Mouse (Mus musculus) midbrain, embryonic 11.5 days (tissue): Measurements from ENCODE around the gene Tuba1c. TPM values are rescaled to one million over a fixed set of nuclear protein-coding genes. Genes with fewer than 3 reads are reported as not detected.
"Not testable (repeated sequence)": the region's sequence is repeated elsewhere in the genome, so short reads cannot be mapped to it uniquely, and the experiment has no call there.

ENCODE experiments used
- ATAC-seq: fragments of 200-750 bp; cut with Nextera tagmentation; 2 replicates; pipeline ENCODE4 v1.8.0; 2017; ENCODE audit warnings: moderate TSS enrichment, moderate library complexity; ENCODE audit not compliant: low FRiP score
- DNase-seq: peaks from one replicate; pipeline ENCODE4 v3.0.0; 2015; ENCODE audit warnings: low spot score; ENCODE audit errors: missing footprints
- H3K27ac ChIP-seq: fragments of 300-500 bp; sonication (generic); 2 replicates; pipeline ENCODE4 v1.5.1; 2014; ENCODE audit warnings: low read depth, low read length
- H3K27me3 ChIP-seq: fragments of 300-500 bp; sonication (generic); 2 replicates; pipeline ENCODE4 v1.6.1; 2014; ENCODE audit warnings: mild to moderate bottlenecking, low read length, moderate library complexity, mixed read lengths; ENCODE audit not compliant: control insufficient read depth, insufficient read depth
- H3K36me3 ChIP-seq: fragments of 300-500 bp; sonication (generic); 2 replicates; pipeline ENCODE4 v1.6.1; 2014; ENCODE audit warnings: mild to moderate bottlenecking, low read length, moderate library complexity, mixed read lengths; ENCODE audit not compliant: control insufficient read depth, insufficient read depth
- H3K4me1 ChIP-seq: fragments of 300-500 bp; sonication (generic); 2 replicates; pipeline ENCODE4 v1.6.1; 2014; ENCODE audit warnings: low read length; ENCODE audit not compliant: control insufficient read depth, insufficient read depth
- H3K4me2 ChIP-seq: fragments of 300-500 bp; sonication (generic); 2 replicates; pipeline ENCODE4 v1.6.1; 2014; ENCODE audit warnings: mild to moderate bottlenecking, moderate library complexity
- H3K4me3 ChIP-seq: fragments of 300-500 bp; sonication (generic); 2 replicates; pipeline ENCODE4 v1.5.1; 2014; ENCODE audit warnings: low read depth, low read length
- H3K9ac ChIP-seq: fragments of 300-500 bp; sonication (generic); 2 replicates; pipeline ENCODE4 v1.6.1; 2014; ENCODE audit warnings: low read length
- H3K9me3 ChIP-seq: fragments of 300-500 bp; sonication (generic); 2 replicates; pipeline ENCODE4 v1.6.1; 2016; ENCODE audit warnings: low read length; ENCODE audit not compliant: control insufficient read depth
- WGBS: fragments of 180-500 bp; shearing (Covaris S2); extraction: QIAGEN DNeasy Blood & Tissue Kit; methylation state at CpG from one replicate; pipeline ENCODE4 v1.1.7; 2014; 5-methylcytosine and 5-hydroxymethylcytosine counted together
- polyA plus RNA-seq: library from polyadenylated mRNA; unstranded; fragments of >200 nt; fragmentation: Nextera tagmentation; extraction: Ambion mirVana; gene quantifications from 2 replicates; pipeline ENCODE4 v1.2.1, GENCODE M21; 2014

Tuba1c gene
- polyA plus RNA-seq, 1 experiment from 2014 or later = 106 TPM

DNA sequence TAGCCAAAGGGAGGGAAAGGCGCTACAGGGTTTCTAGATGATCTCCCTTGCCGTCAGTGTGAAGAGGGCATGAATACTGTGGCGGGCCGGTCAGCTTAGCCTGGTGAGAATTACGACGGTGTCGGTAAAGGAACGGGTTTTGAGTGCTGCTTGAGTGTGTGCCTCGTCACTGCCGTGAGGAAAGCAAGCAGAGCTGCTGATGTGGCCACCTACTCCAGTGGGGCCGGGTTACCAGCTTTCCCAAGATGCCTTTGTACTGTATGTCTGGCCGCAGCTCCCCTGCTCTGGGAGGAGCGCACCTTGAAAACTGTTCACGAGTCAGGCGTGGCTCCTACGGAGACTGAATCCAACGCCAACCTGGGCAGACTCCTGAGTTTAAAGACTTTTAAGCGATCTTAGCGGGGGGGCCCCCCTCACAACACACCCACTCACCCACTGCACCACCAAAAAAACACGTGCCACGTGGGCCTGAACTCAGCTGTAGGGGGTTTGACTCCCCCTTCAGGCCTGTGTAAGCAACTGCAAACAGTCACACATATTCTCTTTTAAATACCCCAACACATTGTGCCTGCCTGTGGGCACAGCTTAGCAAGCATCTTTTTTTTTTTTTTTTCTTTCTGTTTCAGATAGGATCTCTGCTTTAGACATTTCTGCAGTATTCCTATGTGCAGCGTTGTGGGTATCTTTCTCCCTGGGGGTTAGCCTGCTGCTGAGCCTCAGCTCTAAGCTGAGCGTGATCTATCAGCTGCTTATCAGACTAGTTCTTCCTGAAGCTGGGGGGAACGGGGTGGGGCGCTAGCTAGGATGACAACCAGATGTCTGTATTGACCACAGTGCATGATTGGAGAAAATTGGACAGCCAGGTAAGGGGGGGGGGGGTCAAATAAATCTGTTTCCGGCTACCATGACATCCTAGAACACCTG is 10.6 kb downstream of the Tuba1c start:
- Histone ChIP-seq H3K9me3 (no peaks in the 10 kb centered on the region), H3K27me3 (no peaks in the 10 kb centered on the region), H3K36me3 (no peaks in the 10 kb centered on the region), H3K4me1 (0 out of 2 replicates have a peak, but pooled peaks cover 5% of the 10 kb centered on the region), H3K27ac (no peak overlapping the region), H3K4me3 (no peak overlapping the region), H3K4me2 (no peak overlapping the region), H3K9ac (no peak overlapping the region)
- 71% methylated on average over 26 of the region's 26 CpGs for WGBS
- no peak for ATAC-seq
- no peak for DNase-seq

DNA sequence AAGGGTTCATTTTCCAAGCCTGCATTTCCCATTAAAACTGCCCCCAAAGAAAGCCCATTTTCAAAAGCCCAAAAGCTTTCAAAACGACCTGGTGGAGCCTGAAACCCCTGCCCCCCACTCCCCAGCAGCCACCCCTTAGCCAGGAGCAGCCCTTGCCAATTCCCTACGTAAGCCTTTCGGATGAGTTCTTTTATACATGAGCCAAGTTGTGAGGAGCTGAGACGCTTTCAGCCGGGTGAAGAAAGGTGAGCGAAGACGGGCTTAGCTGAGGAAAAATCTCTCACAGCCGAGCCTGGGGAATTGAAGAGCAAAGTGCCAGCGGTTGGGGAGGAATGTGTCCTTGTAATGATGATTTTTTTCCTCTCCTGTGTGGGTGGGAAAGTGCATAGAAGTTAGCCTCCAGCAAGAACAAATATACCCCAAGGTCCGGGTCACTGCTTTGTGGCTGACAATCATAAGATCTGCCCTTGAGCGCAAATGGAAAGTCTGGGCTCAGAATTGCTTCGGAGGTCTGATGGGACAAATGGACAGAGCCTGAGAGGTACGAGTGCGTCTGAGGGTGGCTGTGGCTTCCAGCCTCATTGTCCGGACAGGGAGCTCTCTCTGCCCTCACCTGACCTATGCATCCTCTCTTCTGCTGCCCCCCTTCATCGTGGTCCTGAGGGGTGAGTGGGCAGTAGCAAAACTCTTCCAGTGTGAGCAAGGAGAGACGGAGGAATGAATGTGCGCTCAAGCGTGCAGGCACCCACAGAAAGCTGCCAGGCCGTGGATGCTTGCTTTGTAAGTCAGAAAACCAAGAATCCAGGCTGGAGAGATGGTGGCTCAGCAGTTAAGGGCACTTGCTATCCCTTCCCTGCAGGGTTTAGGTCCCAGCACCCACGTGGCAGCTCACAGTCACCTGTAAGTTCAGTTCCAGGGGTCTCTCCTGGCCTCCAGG is 11.5 kb downstream of the Tuba1c start:
- Histone ChIP-seq H3K9me3 (no peaks in the 10 kb centered on the region), H3K4me3 (no peak overlapping the region), H3K27ac (no peak overlapping the region), H3K36me3 (no peaks in the 10 kb centered on the region), H3K4me2 (no peak overlapping the region), H3K4me1 (0 out of 2 replicates have a peak, but pooled peaks cover 5% of the 10 kb centered on the region), H3K9ac (no peak overlapping the region), H3K27me3 (no peaks in the 10 kb centered on the region)
- 54% methylated on average over 21 of the region's 21 CpGs for WGBS
- DNase-seq = no peak
- ATAC-seq = no peak

DNA sequence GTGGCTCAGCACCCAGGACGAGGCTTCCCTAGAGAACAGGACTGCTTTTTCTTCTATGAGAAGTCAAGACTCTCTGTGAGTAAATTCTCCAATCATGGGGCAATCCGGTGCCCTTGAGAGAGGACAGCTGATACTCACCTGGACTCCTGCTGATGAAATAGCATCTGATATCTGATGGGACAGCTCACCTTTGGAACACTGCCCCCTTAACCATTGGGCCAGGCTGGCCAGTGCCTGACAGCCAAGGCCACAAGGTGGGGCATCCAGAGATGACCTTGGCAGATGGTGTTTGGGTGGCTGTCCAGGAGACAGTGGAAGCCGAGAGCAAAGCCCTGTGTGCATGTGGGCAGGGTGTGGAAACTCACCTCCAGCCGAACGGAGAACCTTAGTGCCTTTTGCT is 12.6 kb downstream of the Tuba1c start:
- ATAC-seq = no peak
- DNase-seq = no peak
- H3K9ac ChIP-seq = no peak overlapping the region
- H3K36me3 ChIP-seq = no peaks in the 10 kb centered on the region
- H3K4me1 ChIP-seq = 0 out of 2 replicates have a peak, but pooled peaks cover 5% of the 10 kb centered on the region
- H3K4me3 ChIP-seq = no peak overlapping the region
- no peaks in the 10 kb centered on the region for H3K27me3 ChIP-seq
- H3K9me3 ChIP-seq = no peaks in the 10 kb centered on the region
- no peak overlapping the region for H3K4me2 ChIP-seq
- 82% methylated on average over 5 of the region's 5 CpGs for WGBS
- no peak overlapping the region for H3K27ac ChIP-seq

DNA sequence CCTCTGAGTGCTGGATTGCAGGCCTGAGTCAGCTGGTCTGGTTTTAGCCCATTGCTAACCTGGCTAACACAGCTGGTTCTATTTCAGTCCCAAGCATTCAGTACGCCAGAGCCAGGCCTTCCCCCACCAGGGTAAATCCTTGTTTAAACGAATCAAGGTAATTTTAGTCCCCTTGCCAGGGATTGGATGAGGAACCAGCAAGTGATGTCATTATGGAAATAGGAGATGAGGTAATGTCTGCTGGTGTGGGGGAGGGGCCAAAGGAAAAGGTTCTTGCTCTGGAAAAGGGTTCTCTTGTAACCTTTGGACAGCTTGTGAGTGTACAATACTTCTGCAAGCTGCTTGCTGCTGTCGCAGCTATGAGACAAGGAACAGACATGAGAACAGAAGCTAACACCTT is 15.2 kb downstream of the Tuba1c start:
- DNase-seq (no peak), ATAC-seq (no peak)
- H3K4me3 ChIP-seq = no peak overlapping the region
- WGBS = 62% methylated on average over 3 of the region's 3 CpGs
- no peaks in the 10 kb centered on the region for H3K36me3 ChIP-seq
- H3K9me3 ChIP-seq = no peaks in the 10 kb centered on the region
- H3K27ac ChIP-seq = no peak overlapping the region
- no peak overlapping the region for H3K9ac ChIP-seq
- H3K27me3 ChIP-seq = no peaks in the 10 kb centered on the region
- H3K4me1 ChIP-seq = 0 out of 2 replicates have a peak, but pooled peaks cover 5% of the 10 kb centered on the region
- H3K4me2 ChIP-seq = no peak overlapping the region

DNA sequence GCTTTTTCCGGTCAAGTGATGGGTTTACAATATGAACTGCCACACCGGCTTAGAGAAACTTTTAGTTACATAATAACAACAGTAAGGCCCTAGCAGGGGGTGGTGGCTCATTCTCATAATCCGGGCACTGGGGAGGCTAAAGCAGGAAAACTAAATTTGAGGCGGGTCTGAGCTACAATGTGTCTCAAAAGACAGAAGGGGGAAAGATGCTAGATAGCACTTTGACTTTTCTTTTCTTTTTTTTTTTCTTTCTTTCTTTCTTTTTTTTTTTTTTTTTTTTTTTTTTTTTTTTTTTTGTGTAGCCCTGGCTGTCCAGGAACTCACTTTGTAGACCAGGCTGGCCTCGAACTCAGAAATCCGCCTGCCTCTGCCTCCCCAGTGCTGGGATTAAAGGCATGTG is 16.0 kb downstream of the Tuba1c start:
- H3K4me1 ChIP-seq, H3K4me3 ChIP-seq, H3K9me3 ChIP-seq, H3K4me2 ChIP-seq, DNase-seq, H3K9ac ChIP-seq, H3K27ac ChIP-seq, H3K27me3 ChIP-seq, H3K36me3 ChIP-seq, ATAC-seq: not testable (repeated sequence)
- 85% methylated on average over 6 of the region's 6 CpGs for WGBS

DNA sequence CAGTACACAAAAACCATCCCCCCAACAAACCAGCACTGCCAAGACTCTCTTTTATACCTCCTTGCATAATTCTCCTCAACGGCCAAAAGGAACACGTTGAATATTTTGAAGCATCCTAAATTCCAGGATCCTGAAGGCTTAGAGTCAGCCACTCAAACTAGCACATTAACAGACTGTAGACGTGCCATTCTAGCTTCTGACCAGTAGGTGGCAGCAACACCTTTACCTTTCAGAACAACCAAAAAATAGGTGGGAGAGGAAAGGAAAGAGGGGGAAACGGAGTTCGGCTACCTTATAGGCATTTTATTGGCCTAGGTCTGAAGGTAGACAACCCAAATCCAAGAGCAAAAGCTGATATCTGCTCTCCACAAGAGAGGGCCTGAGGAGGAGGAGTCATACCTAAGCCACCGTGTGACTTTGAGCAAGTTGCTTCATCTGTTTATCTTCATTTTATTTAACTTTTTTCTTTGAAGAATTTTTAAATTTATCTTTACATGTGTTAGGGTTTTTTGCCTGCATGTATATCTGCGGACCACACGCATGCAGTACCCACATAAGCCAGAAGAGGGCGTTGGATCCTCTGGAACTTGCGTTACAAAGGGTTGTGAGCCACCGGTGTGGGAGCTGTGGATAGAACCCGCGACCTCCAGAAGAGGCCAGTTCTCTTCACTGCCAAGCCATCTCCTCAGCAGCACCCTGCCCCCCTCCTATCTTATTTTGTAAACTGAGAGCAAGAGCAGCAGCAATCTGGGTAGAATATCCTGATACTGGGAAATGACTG is 20.0 kb downstream of the Tuba1c start:
- H3K9ac ChIP-seq = no peak overlapping the region
- H3K27ac ChIP-seq = no peak overlapping the region
- H3K4me2 ChIP-seq = no peak overlapping the region
- peaks cover 13% of the 10 kb centered on the region for H3K27me3 ChIP-seq
- 39% methylated on average over 13 of the region's 13 CpGs for WGBS
- DNase-seq (peak; percentile 95), ATAC-seq (no peak)
- H3K36me3 ChIP-seq = no peaks in the 10 kb centered on the region
- peaks cover 2% of the 10 kb centered on the region; the same call in 1 of the 2 replicates for H3K4me1 ChIP-seq
- no peak overlapping the region for H3K4me3 ChIP-seq
- no peaks in the 10 kb centered on the region for H3K9me3 ChIP-seq

DNA sequence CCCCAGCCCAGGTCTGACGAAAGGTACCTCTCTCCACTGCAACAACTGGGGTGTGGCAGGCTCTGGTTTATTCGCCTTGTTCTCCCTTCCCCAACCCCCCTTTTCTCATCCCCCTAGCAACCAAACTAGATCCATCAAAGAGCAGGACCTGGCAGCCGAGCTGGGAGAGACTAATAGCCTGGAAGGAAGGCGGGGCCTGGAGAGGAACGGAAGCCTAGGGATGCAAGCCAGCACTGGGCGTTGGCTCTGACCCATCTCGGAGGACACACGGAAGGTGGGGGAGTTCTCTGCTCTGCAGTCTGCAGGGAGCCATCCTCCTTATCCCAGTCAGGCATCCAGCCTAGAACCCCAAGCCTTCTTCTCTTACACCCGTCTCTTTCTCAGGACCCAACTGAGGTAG is 23.7 kb downstream of the Tuba1c start:
- no peak overlapping the region for H3K4me3 ChIP-seq
- DNase-seq (no peak), ATAC-seq (no peak)
- H3K27ac ChIP-seq = no peak overlapping the region
- no peak overlapping the region for H3K4me2 ChIP-seq
- peaks cover 6% of the 10 kb centered on the region for H3K4me1 ChIP-seq
- no peak overlapping the region for H3K9ac ChIP-seq
- WGBS = 12% methylated on average over 9 of the region's 9 CpGs
- H3K36me3 ChIP-seq = no peaks in the 10 kb centered on the region
- H3K27me3 ChIP-seq = peaks cover 48% of the 10 kb centered on the region
- H3K9me3 ChIP-seq = no peaks in the 10 kb centered on the region

DNA sequence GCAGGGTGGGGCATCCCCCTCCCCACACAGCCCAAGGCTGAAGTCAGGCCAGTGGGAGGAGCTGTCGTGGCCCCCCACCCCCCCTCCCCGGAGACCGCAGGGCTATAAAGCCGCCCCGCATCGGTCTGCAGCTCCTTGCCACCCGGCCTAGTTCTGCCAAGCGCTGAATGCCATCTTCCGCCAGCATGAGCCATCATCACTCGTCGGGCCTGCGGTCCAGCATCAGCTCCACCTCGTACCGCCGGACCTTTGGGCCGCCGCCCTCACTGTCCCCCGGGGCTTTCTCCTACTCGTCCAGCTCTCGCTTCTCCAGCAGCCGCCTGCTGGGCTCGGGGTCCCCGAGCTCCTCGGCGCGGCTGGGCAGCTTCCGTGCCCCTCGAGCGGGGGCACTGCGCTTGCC is 25.3 kb downstream of the Tuba1c start, which contains the start of gene Prph:
Gene Prph, plus strand, starts transcription at position 135 of the 400 bp plus-strand sequence.
- H3K4me2 ChIP-seq = peak within 1 kb of the TSS; percentile 34
- H3K9ac ChIP-seq = peak within 1 kb of the TSS; percentile 14; the same call in 1 of the 2 replicates
- peak; percentile 87 for DNase-seq
- H3K36me3 ChIP-seq = no peaks in the 10 kb centered on the region
- 2% methylated on average over 26 of the region's 30 CpGs for WGBS
- peak within 1 kb of the TSS; percentile 27 for H3K4me3 ChIP-seq
- no peak for ATAC-seq
- peaks cover 51% of the 10 kb centered on the region for H3K27me3 ChIP-seq
- no peak within 1 kb of the TSS for H3K27ac ChIP-seq
- H3K9me3 ChIP-seq = no peaks in the 10 kb centered on the region
- H3K4me1 ChIP-seq = peaks cover 6% of the 10 kb centered on the region
